Mouse (Mus musculus) c-Kit-positive CD71-negative TER-119-negative erythroid progenitor cells, embryonic 14.5 days (primary cell): ENCODE results near the gene Gm20388.
A peak's percentile ranks its signal among the peaks of the same experiment; 100 is the strongest.
"Not testable (repeated sequence)": the region's sequence is repeated elsewhere in the genome, so short reads cannot be mapped to it uniquely, and the experiment has no call there.

Experiments used
- DNase-seq: peaks from one replicate; pipeline ENCODE4 v3.0.0-alpha.2; 2013; ENCODE audit warnings: low read depth

Gm20388 gene

DNA sequence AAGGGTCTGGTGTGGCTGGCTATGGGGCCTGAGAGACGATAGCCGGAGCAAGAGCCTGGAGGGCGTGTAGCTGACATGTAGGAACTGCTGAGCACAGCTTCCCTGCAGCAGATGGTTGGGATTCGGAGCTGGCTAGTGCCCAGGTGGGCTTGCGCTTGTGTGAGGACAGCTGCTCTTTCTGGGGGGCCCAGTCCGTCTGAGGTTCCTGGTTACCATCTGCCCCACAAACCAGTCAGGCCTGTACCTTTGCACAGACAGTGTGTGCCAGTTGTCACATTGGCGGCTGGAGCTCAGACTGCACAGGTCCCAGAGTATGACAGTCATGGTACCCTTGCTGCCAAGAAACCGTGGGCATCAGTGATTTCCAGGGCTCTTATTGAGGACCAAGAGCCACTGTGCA is 2397.2 kb downstream of the Gm20388 start:
- no peak for DNase-seq

- no peak for DNase-seq
Observed at GRCm38 (mm10) chr8:122309272-122309671, 2398.6 kb downstream of the Gm20388 start.

DNA sequence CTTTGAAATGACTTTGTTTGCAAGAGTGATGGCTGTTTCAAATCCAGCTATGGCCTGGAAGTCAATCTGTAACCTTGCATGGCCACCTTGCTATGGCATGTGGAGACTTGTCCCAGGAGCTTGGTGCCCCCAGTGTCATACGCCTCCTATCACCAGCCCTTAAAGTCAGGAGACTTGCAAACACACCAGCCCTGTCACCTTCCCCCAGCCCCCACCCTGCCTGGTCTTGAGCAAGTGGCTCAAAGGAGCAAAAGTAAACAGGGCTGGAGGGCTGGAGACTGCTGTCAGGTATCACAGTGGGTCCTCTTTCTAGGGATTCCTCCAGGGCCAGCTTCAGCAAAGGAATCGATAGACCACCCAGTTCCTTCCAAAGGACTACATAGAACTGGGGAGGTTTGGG is 2400.5 kb downstream of the Gm20388 start:
- no peak for DNase-seq

- no peak for DNase-seq
Observed at GRCm38 (mm10) chr8:122312553-122312952, 2401.9 kb downstream of the Gm20388 start.

- DNase-seq, result no peak
Observed at GRCm38 (mm10) chr8:122313310-122313709, 2402.7 kb downstream of the Gm20388 start.

- DNase-seq, result no peak
Observed at GRCm38 (mm10) chr8:122314899-122315496, 2404.4 kb downstream of the Gm20388 start.

GRCm38 (mm10) chr8:122316402-122316801 is 2405.8 kb downstream of the Gm20388 start:
- DNase-seq, result no peak

DNA sequence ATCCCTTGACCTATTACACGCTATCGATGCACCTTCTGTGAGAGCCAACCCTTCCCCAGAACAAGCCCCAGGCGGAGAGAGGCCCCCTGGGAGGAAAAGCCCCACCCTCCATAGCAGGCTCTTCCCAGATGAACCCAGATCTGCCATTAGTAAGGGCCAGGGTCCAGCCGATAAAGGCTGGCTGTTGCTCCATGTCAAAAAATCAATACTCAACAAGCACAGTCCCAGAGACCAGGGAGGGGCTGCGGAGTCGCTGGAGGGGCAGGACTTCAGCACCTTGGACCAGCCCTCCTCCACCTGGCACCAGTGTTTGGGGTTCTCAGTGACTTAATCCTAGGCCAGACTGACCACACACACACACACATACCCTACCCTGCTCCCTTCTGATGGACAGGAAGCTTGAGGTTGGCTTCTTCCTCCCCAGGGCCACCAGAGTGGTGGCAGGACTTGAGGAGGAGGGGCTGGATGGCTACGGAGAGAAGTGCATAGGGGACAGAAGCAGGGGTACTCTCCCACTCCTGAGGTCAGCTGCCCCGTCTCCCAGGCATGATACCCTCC is 2407.4 kb downstream of the Gm20388 start:
- DNase-seq, result no peak

DNA sequence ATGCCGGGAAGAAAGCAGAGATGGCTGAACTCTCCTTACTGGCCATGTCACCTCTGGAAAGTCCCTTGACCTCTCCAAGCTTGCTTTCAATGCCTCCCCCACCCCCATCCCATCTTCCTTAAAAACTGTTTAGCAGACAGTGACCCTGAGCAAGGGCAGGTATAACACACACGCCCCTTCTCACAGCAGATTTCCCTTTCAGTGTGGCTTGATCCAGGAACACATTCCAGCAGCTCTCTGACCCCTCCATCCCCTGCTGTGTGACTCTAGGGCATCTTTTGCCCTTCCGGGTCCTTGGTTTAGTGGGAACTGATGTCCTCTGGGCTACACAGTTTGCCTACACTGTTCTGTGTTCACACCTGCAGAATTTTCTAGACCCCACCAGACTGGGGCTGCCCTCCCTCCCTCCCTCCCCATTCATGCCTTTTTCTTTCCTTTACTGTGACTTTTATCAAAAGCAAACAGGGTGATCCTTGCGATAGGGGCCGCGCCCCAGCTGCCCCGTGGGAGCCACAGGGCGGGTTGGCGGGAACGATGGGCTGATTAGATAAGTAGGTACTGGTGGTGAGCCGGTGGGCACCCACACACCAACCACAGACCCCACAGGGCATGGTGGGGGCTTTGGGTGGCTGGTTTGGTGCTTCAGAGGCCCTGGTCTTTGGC is 2408.5 kb downstream of the Gm20388 start:
- no peak for DNase-seq

- DNase-seq, result no peak
Observed at GRCm38 (mm10) chr8:122319708-122320075, 2409.1 kb downstream of the Gm20388 start.

DNA sequence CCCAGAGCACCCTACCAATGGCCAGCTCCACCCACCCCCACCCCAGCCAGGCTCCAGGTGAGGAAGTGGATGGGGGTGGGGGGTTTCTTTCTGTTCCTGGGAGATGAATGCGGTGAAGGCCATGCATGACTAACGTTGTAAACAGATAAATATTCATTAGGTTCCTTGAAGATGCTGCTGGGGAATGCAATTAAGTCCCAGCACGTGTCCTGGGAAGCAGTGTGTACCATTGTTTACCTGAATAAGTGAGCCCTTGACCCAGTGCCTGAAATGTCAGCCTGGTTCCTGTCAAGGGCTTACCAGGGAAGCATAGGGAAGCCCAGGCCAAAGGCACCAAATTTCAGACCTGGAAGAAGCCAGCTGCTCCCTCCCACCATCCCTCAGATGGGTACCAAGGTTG is 2409.9 kb downstream of the Gm20388 start:
- no peak for DNase-seq

DNA sequence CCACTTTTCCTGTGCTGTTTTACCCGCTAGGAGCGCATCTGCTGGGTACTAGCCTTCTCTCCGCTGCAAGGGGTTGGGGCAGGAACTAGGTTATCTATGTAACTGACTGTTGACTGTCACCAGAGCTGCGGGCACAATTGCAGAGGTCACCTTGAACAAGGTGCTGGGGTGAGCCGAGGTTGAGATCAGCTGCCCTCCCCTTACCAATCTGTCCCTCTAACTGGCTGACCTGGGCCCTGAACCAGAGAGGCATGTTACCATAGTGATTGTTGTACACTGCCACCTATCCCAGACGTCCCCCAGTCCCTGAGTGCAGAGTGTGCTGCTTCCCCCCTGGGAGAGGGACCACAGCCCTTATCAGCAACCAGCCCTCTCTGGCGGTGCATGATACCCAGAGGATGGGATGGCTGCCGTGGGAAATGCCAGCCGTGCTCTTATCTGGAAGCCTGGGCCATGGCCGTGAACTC is 2410.8 kb downstream of the Gm20388 start:
- DNase-seq, result peak; percentile 62

- DNase-seq, result no peak
Observed at GRCm38 (mm10) chr8:122322126-122322525, 2411.5 kb downstream of the Gm20388 start.

DNA sequence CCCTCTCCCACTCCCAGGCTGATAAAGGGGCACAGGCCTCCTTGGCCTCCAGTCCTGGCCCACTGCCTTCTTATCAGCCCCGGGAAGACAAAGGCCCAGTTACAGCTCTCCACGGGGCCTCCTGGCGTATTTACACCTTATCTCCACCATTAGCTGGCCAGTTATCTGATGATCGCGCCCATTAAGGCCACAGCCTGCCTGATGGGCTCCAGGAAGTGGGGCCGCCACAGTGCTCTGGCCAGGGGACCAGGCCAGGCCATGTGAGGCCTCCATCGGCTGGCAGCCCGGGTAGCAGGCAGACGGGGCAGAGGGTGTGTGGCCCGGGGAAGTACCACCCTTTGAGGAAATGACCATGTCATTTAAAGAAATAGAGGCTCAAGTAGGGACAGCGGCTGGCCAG is 2412.2 kb downstream of the Gm20388 start:
- DNase-seq, result no peak

DNA sequence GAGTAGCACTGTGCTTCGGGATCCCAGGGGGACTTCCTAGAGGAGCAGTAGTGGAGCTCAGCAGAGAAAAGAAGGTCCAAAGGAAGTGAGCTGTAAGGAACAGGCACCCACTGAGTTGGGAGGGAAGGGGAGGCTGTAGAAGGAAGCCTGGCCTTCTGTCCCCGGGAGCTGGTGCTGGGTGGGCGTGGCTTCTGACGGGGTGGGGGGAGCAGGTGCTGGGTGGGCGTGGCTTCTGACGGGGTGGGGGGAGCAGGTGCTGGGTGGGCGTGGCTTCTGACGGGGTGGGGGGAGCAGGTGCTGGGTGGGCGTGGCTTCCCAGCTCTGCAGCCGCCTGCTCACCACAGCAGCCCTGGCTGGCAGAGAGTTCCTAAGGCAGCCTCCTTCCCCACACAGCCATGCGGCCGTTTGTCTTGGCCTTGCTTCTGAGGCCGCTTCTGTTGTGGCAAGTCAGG is 2413.3 kb downstream of the Gm20388 start:
- not testable (repeated sequence) for DNase-seq

- DNase-seq, result no peak
Observed at GRCm38 (mm10) chr8:122325196-122325595, 2414.6 kb downstream of the Gm20388 start.

DNA sequence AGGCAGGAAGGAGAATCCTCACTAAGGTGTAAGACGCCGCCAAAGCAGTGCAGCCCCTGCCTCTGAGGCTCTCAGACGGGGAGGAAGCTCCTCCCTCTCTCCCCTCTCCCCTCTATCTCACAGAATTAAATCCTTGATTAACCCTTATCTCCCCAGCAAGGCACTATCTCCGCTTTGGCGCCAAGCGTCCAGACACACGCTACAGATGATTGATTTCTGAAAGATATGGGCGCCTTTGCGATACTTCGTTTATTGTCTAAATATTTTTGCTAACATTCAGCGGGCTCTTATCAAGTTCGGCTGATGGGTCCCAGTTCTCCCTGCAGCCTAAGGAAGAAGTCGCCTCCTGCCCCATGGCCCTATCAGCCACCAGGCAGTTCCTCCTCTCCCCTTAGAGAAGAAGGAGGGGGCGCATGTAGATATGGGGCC is 2415.5 kb downstream of the Gm20388 start:
- no peak for DNase-seq

- no peak for DNase-seq
Observed at GRCm38 (mm10) chr8:122329072-122329471, 2418.4 kb downstream of the Gm20388 start.

- no peak for DNase-seq
Observed at GRCm38 (mm10) chr8:122329553-122330239, 2419.1 kb downstream of the Gm20388 start.

DNA sequence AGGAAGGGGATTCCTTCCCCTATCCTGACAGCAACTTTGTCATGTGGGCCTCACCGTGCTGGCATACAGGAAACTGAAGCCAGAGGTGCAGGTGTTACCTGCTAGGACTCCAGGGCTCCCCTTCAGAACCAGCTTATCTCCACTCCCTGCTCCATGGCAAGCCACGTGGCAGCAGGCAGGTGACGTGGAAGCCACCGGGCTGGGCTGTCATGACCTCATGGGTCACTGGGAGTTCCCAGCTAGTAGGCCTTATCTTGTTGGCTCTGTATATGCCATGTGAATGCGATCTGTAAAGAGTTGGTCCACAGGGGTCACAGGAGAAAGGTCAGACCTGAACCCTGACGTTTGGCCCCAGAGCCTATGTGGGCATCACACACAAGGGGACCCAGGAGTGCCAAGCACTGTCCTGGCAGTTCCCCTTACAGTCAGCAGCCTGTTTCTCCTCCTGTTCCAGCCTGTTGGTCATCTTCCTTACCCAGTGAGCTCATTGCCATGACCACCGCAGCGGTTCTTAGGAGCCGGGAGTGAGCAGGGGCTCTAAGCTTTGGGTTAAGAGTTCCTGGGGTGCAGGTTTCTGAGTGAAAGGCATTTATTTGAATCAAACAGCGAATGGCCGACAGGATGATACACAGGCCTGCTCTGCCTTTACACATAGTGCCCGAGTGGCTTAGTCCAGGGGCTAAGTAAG is 2419.9 kb downstream of the Gm20388 start:
- DNase-seq, result no peak

- DNase-seq, result no peak
Observed at GRCm38 (mm10) chr8:122331134-122331523, 2420.5 kb downstream of the Gm20388 start.
